Mouse (Mus musculus) intestine, embryonic 14.5 days (tissue): ENCODE measurements at regions not wholly inside any gene's neighbourhood (a gene's known extent, or its start where the extent isn't known, plus 50 kb on each side); places are given as distances from the start of the nearest gene placed in this dataset.

Source experiments
- ATAC-seq: fragments of 200-750 bp; cut with Nextera tagmentation; replicated peaks from 2 replicates; pipeline ENCODE4 v1.8.0; 2017; ENCODE audit warnings: low read depth, moderate number of reproducible peaks, moderate TSS enrichment, moderate library complexity; ENCODE audit not compliant: low FRiP score, low TSS enrichment
- DNase-seq: peaks from one replicate; pipeline ENCODE4 v3.0.0-alpha.2; 2018; ENCODE audit warnings: low spot score
- H3K27ac ChIP-seq: fragments of 300-500 bp; sonication (generic); 2 replicates; pipeline ENCODE4 v1.5.1; 2014; ENCODE audit warnings: low read depth, mild to moderate bottlenecking, control low read depth
- H3K27me3 ChIP-seq: fragments of 300-500 bp; sonication (generic); replicated peaks from 2 replicates; pipeline ENCODE4 v1.6.1; 2014; ENCODE audit warnings: low read length, control low read depth; ENCODE audit not compliant: control insufficient read depth, insufficient read depth
- H3K36me3 ChIP-seq: fragments of 300-500 bp; sonication (generic); 2 replicates; pipeline ENCODE4 v1.6.1; 2014; ENCODE audit warnings: low read length, control low read depth; ENCODE audit not compliant: control insufficient read depth, insufficient read depth
- H3K4me1 ChIP-seq: fragments of 300-500 bp; sonication (generic); replicated peaks from 2 replicates; pipeline ENCODE4 v1.6.1; 2014; ENCODE audit warnings: low read length, control low read depth, mixed read lengths; ENCODE audit not compliant: control insufficient read depth, insufficient read depth
- H3K4me2 ChIP-seq: fragments of 300-500 bp; sonication (generic); 2 replicates; pipeline ENCODE4 v1.6.1; 2014; ENCODE audit warnings: low read length
- H3K4me3 ChIP-seq: fragments of 300-500 bp; sonication (generic); 2 replicates; pipeline ENCODE4 v1.5.1; 2014; ENCODE audit warnings: low read depth, low read length, control low read depth, mixed read lengths
- H3K9ac ChIP-seq: fragments of 300-500 bp; sonication (generic); 2 replicates; pipeline ENCODE4 v1.6.1; 2014; ENCODE audit warnings: mild to moderate bottlenecking, low read length
- H3K9me3 ChIP-seq: fragments of 300-500 bp; sonication (generic); 2 replicates; pipeline ENCODE4 v1.6.1; 2016; ENCODE audit warnings: low read length, control low read depth; ENCODE audit not compliant: control insufficient read depth
- WGBS: fragments of 180-500 bp; shearing (Covaris S2); extraction: QIAGEN DNeasy Blood & Tissue Kit; methylation state at CpG from one replicate; pipeline ENCODE4 v1.1.7; 2014; 5-methylcytosine and 5-hydroxymethylcytosine counted together

DNA sequence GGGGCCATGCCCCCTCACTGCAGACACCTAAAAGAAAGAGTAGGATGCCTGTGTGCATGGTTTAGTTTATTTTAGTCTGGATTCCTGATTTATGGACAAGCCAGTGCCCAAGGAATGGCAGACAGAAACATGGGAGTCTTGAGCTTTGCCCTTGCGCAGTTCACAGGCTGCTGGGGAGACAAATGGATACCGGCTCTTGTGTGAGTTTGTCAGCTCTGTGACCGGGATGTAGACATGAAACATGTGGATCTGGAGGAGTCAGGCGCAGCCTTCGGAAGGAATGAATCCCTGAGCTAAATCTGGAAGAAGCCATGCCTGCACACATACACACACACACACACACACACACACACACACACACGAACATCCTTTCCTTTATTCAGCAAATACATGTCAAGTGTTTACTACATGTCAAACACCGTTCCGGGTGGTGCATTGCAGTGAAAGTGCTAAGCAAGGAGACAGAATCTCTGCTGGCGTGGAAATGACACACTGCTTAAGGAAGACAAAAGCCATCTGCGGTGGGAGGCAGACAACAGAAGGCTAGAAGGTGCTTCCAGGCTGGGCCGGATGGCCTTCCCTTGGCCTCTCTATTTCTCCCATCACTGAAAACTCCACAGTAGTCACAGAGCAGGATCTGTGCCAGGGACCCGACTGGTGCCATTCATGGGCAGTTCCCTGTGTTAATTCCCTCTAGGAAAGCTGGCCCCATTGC is 144.0 kb downstream of the Kit start:
- peak overlapping the region; percentile 34; the same call in 1 of the 2 replicates for H3K27ac ChIP-seq
- WGBS = 24% methylated on average over 12 of the region's 12 CpGs

More for the DNA sequence above, 144.0 kb downstream of the Kit start:
- no peaks in the 10 kb centered on the region for H3K9me3 ChIP-seq
- H3K27me3 ChIP-seq = no peaks in the 10 kb centered on the region
- H3K4me2 ChIP-seq = no peak overlapping the region
- DNase-seq (peak; percentile 61), ATAC-seq (peak; percentile 40; the same call in 1 of the 2 replicates)
- no peak overlapping the region for H3K9ac ChIP-seq
- H3K36me3 ChIP-seq = no peaks in the 10 kb centered on the region
- peaks cover 10% of the 10 kb centered on the region for H3K4me1 ChIP-seq
- H3K4me3 ChIP-seq = no peak overlapping the region
